Mouse (Mus musculus) intestine, embryonic 15.5 days (tissue): Measurements from ENCODE around the gene Pigr. TPM values are rescaled to one million over a fixed set of nuclear protein-coding genes. Genes with fewer than 3 reads are reported as not detected.
A peak's percentile ranks its signal among the peaks of the same experiment; 100 is the strongest.

ENCODE experiments used
- ATAC-seq: fragments of 200-750 bp; cut with Nextera tagmentation; 2 replicates; pipeline ENCODE4 v1.8.0; 2017; ENCODE audit warnings: moderate TSS enrichment, moderate library complexity
- H3K27ac ChIP-seq: fragments of 300-500 bp; sonication (generic); 2 replicates; pipeline ENCODE4 v1.5.1; 2015; ENCODE audit warnings: mild to moderate bottlenecking, inconsistent platforms
- H3K27me3 ChIP-seq: fragments of 300-500 bp; sonication (generic); replicated peaks from 2 replicates; pipeline ENCODE4 v1.6.1; 2015; ENCODE audit warnings: inconsistent platforms
- H3K36me3 ChIP-seq: fragments of 300-500 bp; sonication (generic); 2 replicates; pipeline ENCODE4 v1.6.1; 2015; ENCODE audit warnings: inconsistent platforms
- H3K4me1 ChIP-seq: fragments of 300-500 bp; sonication (generic); replicated peaks from 2 replicates; pipeline ENCODE4 v1.6.1; 2015; ENCODE audit warnings: inconsistent platforms
- H3K4me2 ChIP-seq: fragments of 300-500 bp; sonication (generic); replicated peaks from 2 replicates; pipeline ENCODE4 v1.6.1; 2015; ENCODE audit warnings: mild to moderate bottlenecking, inconsistent platforms
- H3K4me3 ChIP-seq: fragments of 300-500 bp; sonication (generic); replicated peaks from 2 replicates; pipeline ENCODE4 v1.5.1; 2015; ENCODE audit warnings: inconsistent platforms
- H3K9ac ChIP-seq: fragments of 300-500 bp; sonication (generic); 2 replicates; pipeline ENCODE4 v1.6.1; 2015; ENCODE audit warnings: inconsistent platforms
- H3K9me3 ChIP-seq: fragments of 300-500 bp; sonication (generic); 2 replicates; pipeline ENCODE4 v1.6.1; 2016; ENCODE audit warnings: inconsistent platforms
- WGBS: fragments of 180-500 bp; shearing (Covaris S2); methylation state at CpG from one replicate; pipeline ENCODE4 v1.1.7; 2015; 5-methylcytosine and 5-hydroxymethylcytosine counted together
- polyA plus RNA-seq: library from polyadenylated mRNA; unstranded; fragments of >200 nt; fragmentation: Nextera tagmentation; extraction: Ambion mirVana; gene quantifications from 2 replicates; pipeline ENCODE4 v1.2.1, GENCODE M21; 2015

Gene Pigr
- 0.96 and 2.5 TPM in 2 replicates for polyA plus RNA-seq

DNA sequence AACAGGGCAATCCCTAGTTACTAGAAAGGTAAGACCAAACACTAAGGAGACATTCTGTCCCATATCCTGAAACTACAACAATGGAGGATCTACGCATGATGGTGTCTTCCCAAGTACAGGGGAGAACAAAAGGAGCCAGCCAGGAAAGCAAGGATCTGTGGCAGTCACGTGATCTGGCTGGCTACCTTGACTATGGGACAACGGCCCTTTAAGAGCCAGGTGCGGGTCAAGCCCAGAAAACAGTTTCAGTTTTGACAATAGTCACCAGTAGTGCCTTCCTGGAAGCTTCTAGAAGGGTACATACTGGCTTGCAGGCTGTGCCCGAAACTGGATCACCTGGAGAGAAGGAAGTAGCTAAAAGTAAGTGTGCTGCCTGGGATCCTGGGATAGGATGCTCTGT lies at the start of gene Pigr:
Pigr (plus strand) TSS at position 237 of the 400 bp plus-strand sequence.
- no peaks in the 10 kb centered on the region for H3K27me3 ChIP-seq
- no peak within 1 kb of the TSS for H3K4me2 ChIP-seq
- H3K4me1 ChIP-seq, result 0 out of 2 replicates have a peak, but pooled peaks cover 2% of the 10 kb centered on the region
- H3K36me3 ChIP-seq, result no peaks in the 10 kb centered on the region
- WGBS, result 85% methylated on average over 5 of the region's 5 CpGs
- no peak for ATAC-seq
- no peak within 1 kb of the TSS for H3K27ac ChIP-seq
- H3K4me3 ChIP-seq, result no peak within 1 kb of the TSS
- no peaks in the 10 kb centered on the region for H3K9me3 ChIP-seq
- H3K9ac ChIP-seq, result no peak within 1 kb of the TSS

DNA sequence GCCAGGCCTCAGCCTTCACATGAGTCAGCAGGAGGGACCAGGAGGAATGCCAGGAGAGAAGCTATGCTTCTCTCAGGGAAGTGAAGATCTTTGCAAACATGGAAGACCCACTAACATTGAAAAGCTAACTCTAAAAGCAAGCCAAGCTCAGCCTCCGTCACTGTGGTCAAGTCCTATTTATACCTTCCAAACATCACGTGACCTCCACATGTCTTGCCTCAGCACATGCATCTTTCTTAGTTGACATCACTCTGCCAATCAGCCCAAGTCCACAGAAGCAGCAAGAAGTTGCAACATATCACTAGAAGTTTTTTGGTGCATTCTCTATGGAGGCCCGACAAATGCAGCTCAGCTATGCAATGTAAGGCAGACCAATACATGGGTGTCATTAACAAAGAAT lies 46.6 kb upstream of the Pigr start:
- H3K27me3 ChIP-seq, result no peaks in the 10 kb centered on the region
- H3K4me1 ChIP-seq, result no peaks in the 10 kb centered on the region
- WGBS, result 83% methylated on average over 3 of the region's 3 CpGs
- no peak overlapping the region for H3K4me2 ChIP-seq
- no peak overlapping the region for H3K4me3 ChIP-seq
- no peak overlapping the region for H3K9ac ChIP-seq
- no peaks in the 10 kb centered on the region for H3K36me3 ChIP-seq
- H3K27ac ChIP-seq, result no peak overlapping the region
- H3K9me3 ChIP-seq, result no peaks in the 10 kb centered on the region
- no peak for ATAC-seq

DNA sequence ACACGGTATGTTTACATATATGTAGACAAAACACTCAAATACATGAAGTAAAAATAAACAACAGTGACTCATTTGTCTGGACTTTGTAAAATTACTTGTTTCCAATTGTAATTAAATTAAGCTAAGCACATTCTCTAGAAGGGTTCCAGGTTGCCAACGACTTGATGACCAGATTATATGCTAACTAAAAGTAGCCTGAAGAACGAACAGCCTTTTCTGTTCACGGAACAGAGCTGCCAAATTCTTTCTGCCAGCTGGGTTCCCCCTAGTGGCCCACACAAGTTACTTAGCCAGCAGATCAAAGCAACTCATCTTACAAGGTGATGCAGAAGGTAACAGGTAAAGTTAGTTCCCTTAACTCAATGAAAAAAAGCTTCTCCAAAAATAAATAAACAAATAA lies 42.4 kb upstream of the Pigr start:
- Histone ChIP-seq H3K27ac (no peak overlapping the region), H3K9ac (no peak overlapping the region), H3K4me3 (no peak overlapping the region), H3K4me2 (no peak overlapping the region), H3K9me3 (no peaks in the 10 kb centered on the region), H3K36me3 (no peaks in the 10 kb centered on the region), H3K4me1 (no peaks in the 10 kb centered on the region), H3K27me3 (no peaks in the 10 kb centered on the region)
- 0 out of 2 replicates have a peak, but pooled peaks have one; percentile 44 for ATAC-seq
- WGBS, result 13% methylated on average over 4 of the region's 4 CpGs

DNA sequence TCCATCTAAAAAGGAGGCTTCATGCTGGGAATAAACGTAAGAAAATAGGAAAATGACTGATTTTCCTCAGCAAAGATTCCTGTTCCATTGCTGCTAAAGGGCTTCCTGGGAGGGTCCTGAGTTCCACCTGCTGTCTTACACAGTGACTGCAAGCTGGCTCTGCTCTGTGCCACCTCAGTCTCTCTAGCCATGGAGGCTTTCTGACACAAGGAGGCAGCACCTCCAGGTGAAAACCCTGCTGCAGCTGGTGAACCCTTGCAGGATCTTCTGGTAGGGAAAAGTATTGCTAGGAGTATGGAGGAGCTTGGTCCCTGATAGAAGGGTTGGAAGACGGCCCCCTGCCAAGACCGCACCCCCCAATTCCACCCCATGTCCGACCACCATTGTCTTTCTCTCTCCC lies 39.5 kb upstream of the Pigr start:
- Histone ChIP-seq H3K4me1 (no peaks in the 10 kb centered on the region), H3K27ac (no peak overlapping the region), H3K4me2 (no peak overlapping the region), H3K36me3 (no peaks in the 10 kb centered on the region), H3K4me3 (no peak overlapping the region), H3K9ac (no peak overlapping the region), H3K27me3 (no peaks in the 10 kb centered on the region), H3K9me3 (no peaks in the 10 kb centered on the region)
- ATAC-seq, result peak; percentile 79
- 48% methylated on average over 4 of the region's 4 CpGs for WGBS

DNA sequence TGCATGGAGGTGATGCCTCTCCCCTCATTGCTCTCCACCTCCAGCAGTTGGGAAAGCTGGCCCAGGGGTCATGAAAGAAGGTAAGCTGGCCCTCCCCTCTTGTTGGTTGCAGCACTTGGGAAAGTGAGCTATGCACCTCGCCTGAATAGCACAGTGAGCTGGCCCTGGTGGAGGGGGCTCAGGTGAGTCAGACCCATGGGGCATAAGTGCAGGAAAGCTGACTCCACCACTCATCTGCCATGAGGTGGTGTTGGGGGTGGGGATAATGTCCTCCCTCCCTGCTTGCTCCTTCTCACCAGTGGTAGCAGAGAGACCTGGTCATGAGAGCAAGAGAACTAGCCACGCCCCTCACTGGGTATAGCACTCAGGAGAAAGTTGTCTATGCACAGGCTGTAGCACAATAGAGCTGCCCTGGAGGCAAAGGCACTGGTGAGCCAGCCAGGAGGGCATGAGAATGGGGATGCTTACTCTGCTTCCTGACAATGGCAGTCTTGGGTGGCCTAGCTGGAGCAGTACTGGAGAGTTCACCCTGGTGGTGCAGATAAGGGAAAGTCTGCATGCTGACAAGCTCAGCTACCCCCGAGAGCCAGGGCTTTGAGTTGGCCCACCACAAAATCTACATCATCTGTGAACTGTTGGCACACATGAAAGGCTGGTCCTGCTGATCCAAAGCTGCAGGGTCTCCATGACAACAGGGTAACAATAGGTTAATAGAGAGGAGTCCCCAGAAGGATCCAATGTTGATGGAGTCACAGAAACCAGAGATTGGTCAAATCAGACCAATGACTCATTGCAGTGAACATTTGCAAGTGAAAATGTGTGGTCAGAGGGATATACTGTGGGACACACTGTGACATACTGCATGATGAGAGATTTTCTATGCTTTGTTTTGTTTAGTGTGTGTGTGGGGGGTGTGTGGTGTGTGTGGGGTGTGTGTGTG lies 36.7 kb upstream of the Pigr start:
- Histone ChIP-seq H3K4me2 (no peak overlapping the region), H3K27me3 (no peaks in the 10 kb centered on the region), H3K9ac (no peak overlapping the region), H3K9me3 (no peaks in the 10 kb centered on the region), H3K36me3 (no peaks in the 10 kb centered on the region), H3K4me1 (no peaks in the 10 kb centered on the region), H3K4me3 (no peak overlapping the region), H3K27ac (no peak overlapping the region)
- WGBS, result 80% methylated on average over 3 of the region's 3 CpGs
- peak; percentile 42 for ATAC-seq

DNA sequence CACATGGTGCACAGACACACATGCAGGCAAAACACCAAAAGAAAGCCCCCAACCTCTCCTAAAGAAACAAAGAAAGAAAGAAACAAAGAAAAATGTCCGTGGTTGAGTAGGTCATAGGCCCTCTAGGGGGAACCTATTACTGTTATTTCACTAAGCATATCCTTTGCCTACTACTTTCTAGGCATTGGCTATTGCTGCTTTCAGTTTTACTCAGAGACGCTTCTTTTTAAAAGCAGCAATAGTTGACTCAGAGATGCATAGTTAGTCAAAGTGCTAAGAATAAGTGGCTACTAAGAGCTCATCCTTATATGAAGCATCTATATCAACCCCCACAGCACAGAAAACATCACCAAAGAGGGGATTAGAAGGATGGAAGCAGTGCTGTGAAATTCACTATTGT lies 31.2 kb upstream of the Pigr start:
- no peak for ATAC-seq
- WGBS, result 82% methylated on average over 2 of the region's 2 CpGs
- Histone ChIP-seq H3K27me3 (no peaks in the 10 kb centered on the region), H3K4me3 (no peak overlapping the region), H3K36me3 (no peaks in the 10 kb centered on the region), H3K4me2 (no peak overlapping the region), H3K27ac (no peak overlapping the region), H3K9me3 (no peaks in the 10 kb centered on the region), H3K9ac (no peak overlapping the region), H3K4me1 (peaks cover 3% of the 10 kb centered on the region; the same call in 1 of the 2 replicates)

DNA sequence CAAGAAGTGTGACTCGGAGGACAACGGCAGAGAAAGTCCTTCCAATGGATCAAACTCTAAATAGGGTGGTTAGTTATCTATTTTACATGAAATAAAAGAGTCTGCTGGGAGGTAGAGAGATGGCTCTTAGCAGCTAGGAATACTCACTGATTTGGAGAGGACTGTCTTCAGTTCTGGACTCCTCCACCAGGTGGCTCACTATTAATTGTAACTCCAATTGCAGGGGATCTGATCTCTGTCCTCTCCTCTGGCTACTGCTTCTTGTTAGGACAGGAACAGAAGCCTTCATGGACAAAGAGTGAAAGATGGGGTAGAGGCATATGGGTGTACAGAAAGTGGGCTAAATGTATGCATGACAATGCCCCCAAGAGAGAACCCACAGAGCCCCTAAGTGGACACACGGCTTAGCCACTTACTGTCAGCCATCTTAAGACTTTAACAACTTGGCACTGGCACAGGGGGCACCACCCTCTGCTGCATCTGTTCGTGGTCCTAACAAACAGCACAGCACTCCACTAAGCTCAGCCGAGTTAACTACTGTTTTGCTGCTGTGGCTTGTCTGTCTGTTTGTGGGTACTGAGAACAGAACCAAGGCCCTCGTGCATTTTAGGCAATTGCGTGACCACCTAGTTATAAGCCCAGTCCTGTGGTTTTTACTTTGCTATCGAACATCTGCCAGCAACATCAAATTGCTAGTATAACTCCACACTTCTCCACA lies 29.4 kb upstream of the Pigr start:
- Histone ChIP-seq H3K9ac (no peak overlapping the region), H3K9me3 (no peaks in the 10 kb centered on the region), H3K27ac (no peak overlapping the region), H3K4me1 (peaks cover 3% of the 10 kb centered on the region; the same call in 1 of the 2 replicates), H3K4me2 (no peak overlapping the region), H3K36me3 (no peaks in the 10 kb centered on the region), H3K4me3 (no peak overlapping the region), H3K27me3 (no peaks in the 10 kb centered on the region)
- peak; percentile 16; the same call in 1 of the 2 replicates for ATAC-seq
- WGBS, result 80% methylated on average over 8 of the region's 8 CpGs

DNA sequence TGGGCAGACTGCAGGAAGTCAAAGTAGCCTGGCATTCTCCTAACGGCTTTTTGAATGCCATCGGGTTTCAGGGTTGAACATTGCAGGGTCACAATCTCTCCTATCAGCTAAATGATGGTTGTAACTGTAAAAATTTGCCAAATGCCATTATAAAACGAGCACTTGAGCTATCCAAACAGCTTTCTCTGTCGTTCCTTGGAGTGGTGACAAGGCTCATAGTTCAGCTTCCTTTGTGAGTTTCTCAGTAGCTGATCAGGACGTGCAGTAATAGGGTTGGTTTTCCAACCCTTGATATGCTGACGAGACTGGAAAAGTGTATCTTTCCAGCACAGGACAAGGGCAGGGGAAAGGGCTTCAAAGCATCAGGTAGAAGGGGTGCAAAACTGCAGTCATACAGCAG lies 28.4 kb upstream of the Pigr start:
- H3K27ac ChIP-seq, result peak overlapping the region; percentile 77
- 42% methylated on average over 6 of the region's 6 CpGs for WGBS
- H3K4me2 ChIP-seq, result 0 out of 2 replicates have a peak overlapping the region, but pooled peaks have one; percentile 9
- no peak overlapping the region for H3K4me3 ChIP-seq
- H3K4me1 ChIP-seq, result peaks cover 3% of the 10 kb centered on the region; the same call in 1 of the 2 replicates
- no peak overlapping the region for H3K9ac ChIP-seq
- H3K36me3 ChIP-seq, result no peaks in the 10 kb centered on the region
- ATAC-seq, result peak; percentile 84
- no peaks in the 10 kb centered on the region for H3K9me3 ChIP-seq
- no peaks in the 10 kb centered on the region for H3K27me3 ChIP-seq

DNA sequence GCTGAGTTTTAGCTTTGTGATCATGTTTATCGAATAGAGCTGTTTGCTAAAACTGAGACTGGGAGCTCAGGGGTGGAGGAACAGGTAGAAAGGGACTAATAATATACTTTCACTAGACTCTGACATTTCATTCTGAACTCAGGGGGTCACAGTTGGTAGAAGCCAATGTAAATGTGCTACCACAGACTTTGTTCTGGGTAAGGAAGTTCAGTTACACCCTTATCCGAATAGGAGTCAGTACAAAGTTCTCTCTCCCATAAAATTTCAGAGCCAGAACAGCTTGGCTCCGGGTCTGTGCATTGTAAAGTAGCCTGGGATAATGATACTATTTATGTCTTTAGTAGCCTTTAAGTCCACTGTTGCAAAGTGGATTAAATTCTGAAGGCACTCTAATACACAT lies 27.9 kb upstream of the Pigr start:
- no peak overlapping the region for H3K4me3 ChIP-seq
- no peaks in the 10 kb centered on the region for H3K36me3 ChIP-seq
- H3K4me2 ChIP-seq, result 0 out of 2 replicates have a peak overlapping the region, but pooled peaks have one; percentile 9
- H3K4me1 ChIP-seq, result peaks cover 3% of the 10 kb centered on the region; the same call in 1 of the 2 replicates
- no peaks in the 10 kb centered on the region for H3K27me3 ChIP-seq
- H3K9ac ChIP-seq, result no peak overlapping the region
- H3K27ac ChIP-seq, result peak overlapping the region; percentile 77
- no peaks in the 10 kb centered on the region for H3K9me3 ChIP-seq
- ATAC-seq, result peak; percentile 88
- 41% methylated on average over 3 of the region's 3 CpGs for WGBS

DNA sequence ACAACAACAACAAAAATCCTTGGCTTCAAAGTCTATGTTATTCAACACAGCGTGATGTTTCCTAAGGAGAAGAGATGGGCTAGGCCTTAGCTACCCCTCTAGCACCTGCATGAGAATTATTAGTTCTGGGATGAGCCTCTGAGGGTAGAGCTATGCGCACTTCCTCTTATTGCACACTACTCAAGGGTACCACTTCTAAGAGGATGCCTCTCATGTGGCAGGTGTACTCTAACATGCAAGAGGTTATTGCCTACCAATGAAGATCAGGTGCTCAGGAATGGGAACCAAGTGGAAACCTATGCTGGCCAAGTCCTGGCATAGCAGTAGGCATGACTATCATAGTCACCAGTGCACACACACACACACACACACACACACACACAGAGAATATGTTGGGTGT lies 27.1 kb upstream of the Pigr start:
- Histone ChIP-seq H3K27me3 (no peaks in the 10 kb centered on the region), H3K27ac (no peak overlapping the region), H3K4me1 (peaks cover 3% of the 10 kb centered on the region; the same call in 1 of the 2 replicates), H3K9me3 (no peaks in the 10 kb centered on the region), H3K36me3 (no peaks in the 10 kb centered on the region), H3K9ac (no peak overlapping the region), H3K4me3 (no peak overlapping the region), H3K4me2 (no peak overlapping the region)
- 92% methylated on average over 2 of the region's 2 CpGs for WGBS
- no peak for ATAC-seq

DNA sequence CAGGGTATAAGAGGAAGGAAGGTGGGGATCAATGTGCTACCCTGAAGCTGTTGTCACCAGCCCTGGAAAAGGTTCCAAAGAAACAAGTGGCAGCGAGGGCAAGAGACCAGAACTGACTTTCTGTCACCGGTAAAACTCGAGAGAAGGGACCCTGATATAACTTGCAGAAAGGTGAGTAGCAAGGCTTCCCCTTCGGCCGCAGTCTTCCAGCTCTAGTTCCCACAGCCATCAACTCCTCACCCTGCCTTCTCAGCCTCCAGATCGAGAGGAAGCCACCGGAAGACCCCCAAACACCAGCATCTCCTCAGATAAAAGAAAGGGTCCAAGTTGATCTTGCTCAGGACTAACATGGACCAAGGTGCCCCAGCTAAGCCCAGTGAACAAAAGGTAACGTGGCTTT lies 25.9 kb upstream of the Pigr start, which contains the start of gene Fcamr:
Fcamr (plus strand) TSS at position 301 of the 400 bp plus-strand sequence.
- Histone ChIP-seq H3K4me1 (peaks cover 3% of the 10 kb centered on the region; the same call in 1 of the 2 replicates), H3K4me2 (no peak within 1 kb of the TSS), H3K9me3 (no peaks in the 10 kb centered on the region), H3K9ac (no peak within 1 kb of the TSS), H3K36me3 (no peaks in the 10 kb centered on the region), H3K27me3 (no peaks in the 10 kb centered on the region), H3K4me3 (no peak within 1 kb of the TSS), H3K27ac (no peak within 1 kb of the TSS)
- 86% methylated on average over 8 of the region's 8 CpGs for WGBS
- ATAC-seq, result no peak

DNA sequence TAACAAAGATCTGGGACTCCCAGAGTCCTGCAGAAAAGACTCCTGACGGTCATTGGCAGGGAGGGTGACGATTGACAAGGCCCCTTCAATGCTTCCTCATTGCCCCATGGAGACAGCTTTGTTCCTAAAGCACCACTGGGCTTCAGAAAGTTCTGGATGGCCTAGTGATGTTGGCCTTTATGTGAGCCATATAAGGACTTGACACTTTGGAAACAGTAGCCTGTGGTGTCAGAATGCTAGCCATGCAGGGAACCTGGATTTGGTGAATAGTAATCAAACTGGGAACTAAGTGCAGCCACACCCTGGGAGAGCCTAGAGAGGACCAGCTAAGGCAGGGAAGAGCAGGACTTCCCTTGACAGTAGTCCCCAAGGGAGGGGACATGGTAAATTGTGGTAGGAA lies 25.0 kb upstream of the Pigr start:
- peaks cover 3% of the 10 kb centered on the region; the same call in 1 of the 2 replicates for H3K4me1 ChIP-seq
- no peaks in the 10 kb centered on the region for H3K36me3 ChIP-seq
- H3K27ac ChIP-seq, result no peak overlapping the region
- H3K4me2 ChIP-seq, result no peak overlapping the region
- no peak overlapping the region for H3K9ac ChIP-seq
- H3K4me3 ChIP-seq, result no peak overlapping the region
- H3K9me3 ChIP-seq, result no peaks in the 10 kb centered on the region
- WGBS, result 87% methylated on average over 2 of the region's 2 CpGs
- ATAC-seq, result no peak
- no peaks in the 10 kb centered on the region for H3K27me3 ChIP-seq
